Mouse (Mus musculus) heart, embryonic 16.5 days (tissue): Measurements from ENCODE around the gene Ssmem1. TPM values are rescaled to one million over a fixed set of nuclear protein-coding genes. Genes with fewer than 3 reads are reported as not detected.
A peak's percentile ranks its signal among the peaks of the same experiment; 100 is the strongest.

Source experiments
- ATAC-seq: fragments of 200-750 bp; cut with Nextera tagmentation; replicated peaks from 2 replicates; pipeline ENCODE4 v1.8.0; 2017; ENCODE audit warnings: moderate number of reproducible peaks; ENCODE audit not compliant: insufficient read depth, low FRiP score; ENCODE audit errors: extremely low read depth
- H3K27ac ChIP-seq: fragments of 300-500 bp; sonication (generic); 2 replicates; pipeline ENCODE4 v1.5.1; 2014; ENCODE audit warnings: mild to moderate bottlenecking, low read length, control low read depth, moderate library complexity
- H3K27me3 ChIP-seq: fragments of 300-500 bp; sonication (generic); 2 replicates; pipeline ENCODE4 v1.6.1; 2014; ENCODE audit warnings: low read length, mixed read lengths; ENCODE audit not compliant: control insufficient read depth, insufficient read depth
- H3K36me3 ChIP-seq: fragments of 300-500 bp; sonication (generic); 2 replicates; pipeline ENCODE4 v1.6.1; 2014; ENCODE audit not compliant: control insufficient read depth, insufficient read depth
- H3K4me1 ChIP-seq: fragments of 300-500 bp; sonication (generic); 2 replicates; pipeline ENCODE4 v1.6.1; 2014; ENCODE audit warnings: low read length, mixed read lengths; ENCODE audit not compliant: control insufficient read depth, insufficient read depth
- H3K4me2 ChIP-seq: fragments of 300-500 bp; sonication (generic); 2 replicates; pipeline ENCODE4 v1.6.1; 2014; ENCODE audit warnings: low read depth, mild to moderate bottlenecking, control low read depth, low read length
- H3K4me3 ChIP-seq: fragments of 300-500 bp; sonication (generic); 2 replicates; pipeline ENCODE4 v1.5.1; 2014; ENCODE audit warnings: mild to moderate bottlenecking, control low read depth, low read length
- H3K9ac ChIP-seq: fragments of 300-500 bp; sonication (generic); 2 replicates; pipeline ENCODE4 v1.6.1; 2014; ENCODE audit warnings: low read length, control low read depth
- H3K9me3 ChIP-seq: fragments of 300-500 bp; sonication (generic); replicated peaks from 2 replicates; pipeline ENCODE4 v1.6.1; 2016; ENCODE audit warnings: low read length; ENCODE audit not compliant: control insufficient read depth
- WGBS: fragments of 180-500 bp; shearing (Covaris S2); extraction: QIAGEN DNeasy Blood & Tissue Kit; methylation state at CpG from one replicate; pipeline ENCODE4 v1.1.7; 2014; 5-methylcytosine and 5-hydroxymethylcytosine counted together
- polyA plus RNA-seq: library from polyadenylated mRNA; unstranded; fragments of >200 nt; fragmentation: Nextera tagmentation; extraction: Ambion mirVana; gene quantifications from 2 replicates; pipeline ENCODE4 v1.2.1, GENCODE M21; 2015

The Ssmem1 gene
- polyA plus RNA-seq, 1 experiment from 2014 or later: 0.12 TPM

DNA sequence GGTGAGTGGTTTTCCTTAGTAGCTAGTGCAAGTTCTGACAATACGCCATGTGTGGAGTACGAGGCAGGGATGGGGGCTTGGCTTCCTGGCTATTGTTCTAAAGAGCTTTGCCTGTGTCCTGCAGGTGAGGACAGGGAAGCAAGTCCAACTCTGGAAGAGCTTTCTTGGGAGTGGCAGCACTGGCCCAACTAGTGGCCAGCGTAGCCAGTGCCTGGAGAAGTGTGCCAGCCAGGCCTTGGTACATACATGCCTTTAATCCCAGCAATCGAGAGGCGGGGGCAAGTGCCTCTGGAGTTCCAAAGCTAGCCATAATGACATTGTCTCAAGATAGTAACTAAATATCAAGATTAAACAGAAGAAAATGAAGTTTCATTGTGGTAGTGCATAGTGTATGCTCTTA lies 642 bp downstream of the Ssmem1 start:
- H3K4me3 ChIP-seq: no peak overlapping the region
- peak overlapping the region; percentile 67 for H3K9ac ChIP-seq

DNA sequence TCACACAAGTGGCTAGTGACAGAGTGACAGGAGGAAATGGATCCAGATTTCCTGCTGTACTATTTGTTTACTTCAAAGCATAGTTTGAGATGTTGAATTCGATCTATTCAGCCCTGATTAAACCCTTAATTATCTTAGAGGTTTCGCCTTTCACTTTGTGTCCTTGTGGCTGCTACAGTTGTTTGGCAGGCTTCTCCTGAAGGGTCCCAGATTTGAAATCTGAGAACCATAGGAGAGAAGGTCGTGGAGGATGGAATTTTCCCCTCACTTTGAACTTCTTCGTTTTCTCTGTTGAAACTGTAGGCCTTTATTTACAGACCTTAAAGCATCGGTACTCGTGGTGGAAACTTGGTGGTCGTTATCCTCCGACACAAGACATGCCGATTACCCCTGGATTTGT lies 4.6 kb downstream of the Ssmem1 start:
- H3K9ac ChIP-seq: no peak overlapping the region
- no peaks in the 10 kb centered on the region for H3K27me3 ChIP-seq
- H3K4me3 ChIP-seq: no peak overlapping the region
- H3K4me2 ChIP-seq: no peak overlapping the region
- H3K36me3 ChIP-seq: no peaks in the 10 kb centered on the region
- no peak for ATAC-seq
- no peaks in the 10 kb centered on the region; the same call in 1 of the 2 replicates for H3K9me3 ChIP-seq
- 23% methylated on average over 9 of the region's 9 CpGs for WGBS
- H3K27ac ChIP-seq: no peak overlapping the region
- peaks cover 6% of the 10 kb centered on the region for H3K4me1 ChIP-seq

More for the DNA sequence above, 642 bp downstream of the Ssmem1 start:
- H3K9me3 ChIP-seq: no peaks in the 10 kb centered on the region; the same call in 1 of the 2 replicates
- no peaks in the 10 kb centered on the region for H3K27me3 ChIP-seq
- H3K36me3 ChIP-seq: peaks cover 6% of the 10 kb centered on the region
- 78% methylated on average over 5 of the region's 5 CpGs for WGBS
- no peak for ATAC-seq
- peak overlapping the region; percentile 99 for H3K27ac ChIP-seq
- peaks cover 8% of the 10 kb centered on the region for H3K4me1 ChIP-seq
- peak overlapping the region; percentile 68 for H3K4me2 ChIP-seq

DNA sequence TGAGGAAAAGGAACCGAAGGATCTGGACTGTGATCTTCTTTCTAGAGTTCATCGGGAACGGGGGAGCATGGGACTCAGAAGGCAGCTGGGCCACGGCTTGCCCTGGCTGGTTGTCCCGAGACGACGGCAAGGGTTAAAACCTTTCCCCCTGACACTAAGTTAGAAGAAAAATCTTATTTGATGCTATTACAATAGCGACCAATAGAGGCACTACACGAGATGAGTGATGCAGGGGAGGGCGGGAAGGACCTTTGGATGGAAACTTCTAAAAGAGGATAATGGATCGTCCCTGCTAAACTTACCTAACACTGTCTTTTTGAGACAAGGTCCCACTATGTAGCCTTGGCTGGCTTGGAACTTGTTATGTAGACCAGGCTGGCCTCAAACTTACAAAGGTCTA lies 10.8 kb downstream of the Ssmem1 start:
- Histone ChIP-seq H3K27ac (no peak overlapping the region), H3K36me3 (no peaks in the 10 kb centered on the region), H3K4me2 (no peak overlapping the region), H3K27me3 (no peaks in the 10 kb centered on the region), H3K9me3 (no peaks in the 10 kb centered on the region), H3K4me1 (peaks cover 7% of the 10 kb centered on the region), H3K9ac (no peak overlapping the region), H3K4me3 (no peak overlapping the region)
- no peak for ATAC-seq
- WGBS: 63% methylated on average over 11 of the region's 11 CpGs

DNA sequence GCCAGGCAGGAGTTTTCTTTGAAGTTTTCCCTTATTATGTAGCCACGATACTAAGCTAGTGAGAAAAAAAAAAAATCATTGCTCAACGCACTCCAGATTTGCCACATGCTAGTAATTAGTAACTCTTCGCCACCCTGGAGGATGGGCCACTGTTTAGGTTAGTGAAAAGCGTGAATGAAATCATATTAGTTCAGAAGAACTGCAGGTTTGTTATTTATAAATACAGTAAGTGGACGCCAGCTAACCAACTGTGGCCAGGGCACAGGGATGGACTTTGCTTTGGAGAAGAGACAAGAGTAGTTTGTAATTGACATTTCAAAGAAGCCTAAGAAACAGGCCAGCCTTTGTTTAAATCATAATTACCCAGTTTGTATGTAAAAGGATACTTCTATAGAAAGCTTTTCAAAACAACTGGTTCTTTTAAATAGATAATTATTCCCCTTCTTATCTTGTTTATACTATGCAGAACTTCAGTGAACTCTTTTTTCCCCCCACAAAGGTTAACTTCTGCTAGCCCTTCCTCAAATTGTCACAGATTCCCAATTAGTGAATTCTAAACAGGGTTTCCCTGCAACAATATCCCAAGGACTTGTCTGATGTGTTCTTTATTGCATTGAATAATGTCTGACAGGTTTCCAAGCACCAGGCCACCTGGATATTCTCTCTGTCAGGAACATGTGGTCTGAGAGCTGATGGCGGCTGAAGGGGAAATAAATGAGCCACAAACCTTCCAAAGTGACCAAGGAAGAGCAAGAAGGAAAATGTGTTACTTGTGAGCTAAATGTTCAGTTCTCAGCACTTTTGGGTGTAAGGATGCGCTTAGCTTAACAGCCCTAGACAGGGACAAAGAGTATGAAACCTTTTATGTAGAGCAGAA lies 16.0 kb downstream of the Ssmem1 start:
- Histone ChIP-seq H3K27me3 (no peaks in the 10 kb centered on the region), H3K4me2 (no peak overlapping the region; the same call in 1 of the 2 replicates), H3K4me1 (peaks cover 41% of the 10 kb centered on the region), H3K9me3 (no peaks in the 10 kb centered on the region), H3K36me3 (no peaks in the 10 kb centered on the region), H3K27ac (peak overlapping the region; percentile 77), H3K4me3 (no peak overlapping the region), H3K9ac (0 out of 2 replicates have a peak overlapping the region, but pooled peaks have one; percentile 4)
- ATAC-seq: no peak
- WGBS: 49% methylated on average over 7 of the region's 7 CpGs

DNA sequence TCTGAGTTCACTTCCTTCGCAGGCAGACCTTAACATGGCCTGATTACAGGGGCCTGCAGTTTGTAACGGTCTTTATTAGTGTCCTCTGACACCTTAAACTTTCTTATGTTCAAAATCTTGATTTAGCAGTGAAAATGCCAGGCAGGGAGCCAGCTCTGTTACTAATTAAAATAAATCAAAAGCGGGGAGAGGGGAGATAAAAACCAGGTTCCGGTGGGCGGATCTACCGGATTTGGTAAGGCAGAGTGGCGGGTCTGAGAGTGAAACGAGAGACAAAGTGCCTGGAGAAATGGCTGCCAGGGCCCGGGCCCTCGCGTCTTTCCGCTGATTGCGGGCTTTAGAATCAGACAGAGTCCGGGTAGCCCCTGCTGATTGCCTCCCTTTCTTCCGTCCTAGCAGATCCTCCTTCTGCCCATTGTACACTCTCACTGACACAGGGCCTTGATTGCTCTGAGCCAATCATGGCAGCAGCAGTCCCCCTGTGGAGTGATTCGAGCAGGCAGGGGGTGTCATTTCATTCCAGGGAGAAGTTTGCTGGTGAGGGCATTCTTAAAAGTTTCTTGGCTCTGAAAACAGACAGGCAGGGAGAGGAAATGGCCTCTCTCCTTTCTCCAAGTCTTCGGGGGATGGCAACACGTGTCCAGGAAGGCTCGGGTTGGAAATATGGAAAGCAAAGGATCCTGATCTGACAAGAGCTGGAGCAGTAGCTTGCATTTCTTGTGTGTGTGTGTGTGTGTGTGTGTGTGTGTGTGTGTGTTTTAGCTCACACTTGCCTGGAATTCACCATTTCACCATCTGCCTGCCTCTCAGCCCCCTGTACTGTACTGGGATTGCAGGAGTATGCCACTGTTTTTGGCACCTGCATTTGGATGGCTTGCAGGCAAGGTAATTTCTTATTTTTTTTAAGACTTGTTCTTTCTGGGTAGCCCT lies 17.2 kb downstream of the Ssmem1 start:
- Histone ChIP-seq H3K36me3 (no peaks in the 10 kb centered on the region), H3K4me1 (peaks cover 41% of the 10 kb centered on the region), H3K4me2 (peak overlapping the region; percentile 4; the same call in 1 of the 2 replicates), H3K4me3 (no peak overlapping the region), H3K27ac (peak overlapping the region; percentile 71), H3K9me3 (no peaks in the 10 kb centered on the region), H3K9ac (peak overlapping the region; percentile 51), H3K27me3 (no peaks in the 10 kb centered on the region)
- peak; percentile 38 for ATAC-seq
- WGBS: 26% methylated on average over 19 of the region's 19 CpGs

DNA sequence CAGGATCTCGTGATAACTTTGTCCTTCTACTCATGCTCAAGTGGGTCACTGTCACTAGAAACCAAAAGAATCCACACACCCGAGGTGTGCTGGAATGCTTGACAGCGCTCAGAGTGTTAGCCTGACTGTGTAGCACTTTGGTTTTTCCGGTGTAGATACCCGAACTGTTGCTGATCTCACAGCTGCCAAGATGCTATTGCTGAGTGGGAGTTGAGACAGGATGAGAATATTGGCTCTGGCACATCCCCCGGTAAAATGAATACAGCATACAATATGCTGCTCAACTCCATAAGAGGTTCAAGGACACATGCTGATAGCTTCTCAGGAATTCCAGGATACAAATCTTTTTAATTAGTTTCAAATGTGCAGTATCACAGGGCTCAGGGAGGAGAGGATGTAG lies 19.2 kb downstream of the Ssmem1 start:
- Histone ChIP-seq H3K9ac (no peak overlapping the region), H3K4me3 (no peak overlapping the region), H3K36me3 (no peaks in the 10 kb centered on the region), H3K27me3 (no peaks in the 10 kb centered on the region), H3K4me2 (no peak overlapping the region), H3K9me3 (no peaks in the 10 kb centered on the region), H3K4me1 (peaks cover 41% of the 10 kb centered on the region), H3K27ac (peak overlapping the region; percentile 78)
- peak; percentile 75 for ATAC-seq
- WGBS: 12% methylated on average over 6 of the region's 6 CpGs

DNA sequence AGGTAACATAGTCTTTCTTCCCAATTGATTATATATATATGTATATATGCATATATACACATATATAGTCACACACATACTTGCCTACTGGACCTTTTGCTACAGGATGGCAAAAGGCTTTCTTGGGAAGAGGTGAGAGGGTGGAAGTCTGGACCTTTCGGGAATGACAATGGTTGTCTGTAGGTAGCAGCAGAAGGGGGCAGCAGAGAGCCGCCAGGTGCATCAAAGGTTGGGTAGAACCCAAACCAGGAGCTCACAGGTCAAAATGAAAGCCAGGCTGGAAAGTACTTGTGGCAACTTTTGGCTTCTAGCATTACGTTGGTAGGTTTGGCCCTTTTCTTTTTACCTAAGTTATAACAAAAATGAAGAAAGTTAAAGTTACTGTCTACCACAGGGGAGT lies 25.7 kb downstream of the Ssmem1 start:
- 0 out of 2 replicates have a peak, but pooled peaks cover 3% of the 10 kb centered on the region for H3K9me3 ChIP-seq
- peaks cover 3% of the 10 kb centered on the region; the same call in 1 of the 2 replicates for H3K4me1 ChIP-seq
- no peak overlapping the region for H3K4me2 ChIP-seq
- no peak overlapping the region for H3K9ac ChIP-seq
- ATAC-seq: 0 out of 2 replicates have a peak, but pooled peaks have one; percentile 10
- H3K4me3 ChIP-seq: no peak overlapping the region
- 57% methylated on average over 3 of the region's 3 CpGs for WGBS
- H3K36me3 ChIP-seq: no peaks in the 10 kb centered on the region
- no peaks in the 10 kb centered on the region for H3K27me3 ChIP-seq
- no peak overlapping the region for H3K27ac ChIP-seq

DNA sequence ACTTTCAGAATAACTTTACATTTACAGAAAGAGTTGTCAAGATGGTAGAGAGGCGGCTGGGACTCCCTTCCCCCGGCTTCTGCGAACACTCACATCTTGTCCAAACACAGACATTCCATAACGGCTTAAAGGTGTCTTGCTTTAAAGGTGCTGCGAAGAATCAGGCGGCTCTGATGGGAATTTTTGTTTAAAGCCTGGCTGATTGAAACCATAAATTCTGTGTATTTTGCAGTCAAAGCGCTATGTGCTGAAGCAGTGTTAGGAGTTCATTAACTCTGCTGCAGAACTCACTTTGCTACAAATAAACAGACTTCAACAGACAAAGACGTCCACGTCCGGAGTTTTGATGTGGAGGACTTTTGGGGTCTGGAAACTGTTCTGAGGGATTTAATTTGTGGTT lies 28.6 kb downstream of the Ssmem1 start:
- H3K4me1 ChIP-seq: peaks cover 6% of the 10 kb centered on the region
- ATAC-seq: no peak
- WGBS: 73% methylated on average over 10 of the region's 10 CpGs
- H3K36me3 ChIP-seq: no peaks in the 10 kb centered on the region
- H3K4me2 ChIP-seq: no peak overlapping the region
- no peak overlapping the region for H3K4me3 ChIP-seq
- no peak overlapping the region for H3K27ac ChIP-seq
- 0 out of 2 replicates have a peak, but pooled peaks cover 3% of the 10 kb centered on the region for H3K9me3 ChIP-seq
- H3K27me3 ChIP-seq: no peaks in the 10 kb centered on the region
- H3K9ac ChIP-seq: no peak overlapping the region
